Mouse (Mus musculus): Measurements from ENCODE around the gene Pcca.

Pcca gene

DNA sequence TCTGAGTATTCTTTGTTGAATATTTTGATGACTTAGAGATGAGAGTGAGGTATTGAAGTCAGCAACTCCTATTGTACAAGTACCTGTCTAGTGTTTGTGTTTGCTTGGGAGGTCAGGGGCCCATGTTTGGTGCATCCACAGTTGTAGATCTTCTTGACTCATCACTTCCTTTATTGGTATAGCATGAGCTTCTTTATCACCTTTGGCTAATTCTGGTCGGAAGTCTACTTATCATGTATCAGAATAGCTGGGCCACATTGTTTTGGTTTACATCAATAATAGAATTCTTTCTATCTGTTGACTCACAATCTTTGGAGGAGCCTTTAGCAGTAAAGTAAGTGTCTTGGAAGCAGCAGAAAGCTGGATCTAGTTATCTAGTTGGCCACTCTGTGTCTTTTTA is 108.3 kb downstream of the Pcca start:
- DNase-seq (ENCODE audit: low spot score in 2 of 2): no peak

DNA sequence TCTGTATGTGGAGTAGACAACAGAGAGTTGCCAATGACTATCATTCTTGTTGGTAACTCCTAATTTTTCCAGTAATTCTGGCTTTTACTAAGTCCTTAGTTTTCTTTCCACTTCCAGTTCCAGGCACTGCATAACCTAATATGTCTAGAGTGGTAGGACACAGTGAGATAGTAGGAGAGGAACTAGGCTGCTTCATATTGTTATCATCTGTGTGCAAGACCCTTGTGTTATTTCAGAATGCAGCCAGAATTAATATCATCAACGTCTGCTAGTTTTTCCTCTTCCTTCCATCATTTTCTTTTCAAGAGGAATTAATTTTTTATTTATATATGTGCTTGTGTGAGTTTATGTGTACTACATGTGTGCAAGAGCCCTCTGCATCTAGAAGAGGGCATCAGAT is 114.1 kb downstream of the Pcca start:
- no peak for DNase-seq (ENCODE audit: low spot score in 2 of 2)

DNA sequence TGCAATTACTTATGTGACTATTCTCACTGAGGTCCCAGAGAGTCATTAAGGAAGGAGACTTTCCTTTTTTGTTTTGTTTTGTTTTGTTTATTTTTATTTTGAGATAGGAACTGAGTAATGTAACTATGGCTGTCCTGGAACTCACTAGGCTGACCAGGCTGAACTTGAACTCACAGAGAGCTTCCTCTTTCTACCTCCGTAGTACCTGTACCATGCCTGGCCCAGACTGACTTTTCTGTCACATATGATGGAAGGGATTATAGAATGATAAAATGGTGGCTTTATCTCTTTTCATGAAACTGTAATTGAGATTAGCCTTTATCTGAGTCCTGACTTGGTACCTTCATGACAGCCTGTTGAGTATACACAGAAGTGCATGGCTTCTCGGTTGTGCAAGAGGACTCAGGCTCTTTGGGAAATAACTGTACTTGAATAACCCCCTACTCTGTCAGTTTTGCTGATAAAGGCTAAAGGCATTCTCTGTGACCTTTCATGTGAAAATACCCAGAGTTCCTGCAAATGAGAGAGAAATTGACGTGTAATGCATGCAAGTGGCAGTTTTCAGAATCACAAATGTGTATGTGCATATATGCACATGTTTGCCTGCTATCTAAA is 115.3 kb downstream of the Pcca start:
- no peak for DNase-seq (ENCODE audit: low spot score in 2 of 2)

GRCm38 (mm10) chr14:122651681-122652080 is 117.6 kb downstream of the Pcca start:
- DNase-seq (ENCODE audit: low spot score in 2 of 2): no peak

- no peak for DNase-seq (ENCODE audit: low spot score in 2 of 2)
Measured at GRCm38 (mm10) chr14:122675661-122676060, 141.5 kb downstream of the Pcca start.

GRCm38 (mm10) chr14:122683645-122684044 is 149.5 kb downstream of the Pcca start:
- DNase-seq (ENCODE audit: low spot score in 2 of 2): no peak

DNA sequence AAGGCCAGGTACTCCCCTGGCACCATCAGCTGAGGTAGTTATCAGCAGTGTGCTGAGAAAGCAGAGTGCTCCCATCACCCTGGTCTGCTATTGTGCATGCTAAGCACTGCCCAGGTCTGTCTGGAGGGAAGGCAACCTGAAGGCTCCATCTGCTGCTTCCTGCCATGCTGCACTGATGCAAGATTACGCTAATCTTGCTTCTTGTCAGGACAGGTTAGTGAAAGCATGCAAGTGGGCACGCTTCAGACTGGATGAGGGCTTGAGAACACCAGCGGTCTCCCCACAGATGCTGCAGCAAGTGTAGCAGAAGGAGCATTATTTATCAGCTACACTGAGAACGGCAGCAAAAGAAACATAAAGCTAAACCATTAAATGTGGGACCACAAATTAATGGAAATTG is 150.1 kb downstream of the Pcca start:
- DNase-seq (ENCODE audit: low spot score in 2 of 2): no peak

- DNase-seq (ENCODE audit: low spot score in 2 of 2): no peak
Measured at GRCm38 (mm10) chr14:122684811-122685210, 150.7 kb downstream of the Pcca start.

DNA sequence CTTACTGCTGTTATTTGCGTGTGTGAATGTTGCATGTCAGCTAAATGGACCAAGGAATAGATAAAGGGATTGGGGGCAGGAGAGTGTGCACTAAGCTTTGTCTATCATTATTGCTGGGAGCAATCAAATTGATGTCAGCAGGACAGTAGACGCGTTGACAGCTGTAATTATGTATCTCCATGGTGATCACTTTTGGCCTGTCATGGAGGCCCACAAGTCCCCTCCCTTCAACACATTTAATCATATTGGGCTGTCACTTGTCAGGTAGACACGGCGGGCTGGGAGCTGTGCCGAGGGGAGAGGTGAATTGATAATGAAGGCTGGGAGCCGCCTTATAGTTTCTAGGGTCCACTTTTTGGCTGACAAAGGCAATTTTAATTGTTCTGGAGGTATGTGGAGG is 153.3 kb downstream of the Pcca start:
- no peak for DNase-seq (ENCODE audit: low spot score in 2 of 2)

DNA sequence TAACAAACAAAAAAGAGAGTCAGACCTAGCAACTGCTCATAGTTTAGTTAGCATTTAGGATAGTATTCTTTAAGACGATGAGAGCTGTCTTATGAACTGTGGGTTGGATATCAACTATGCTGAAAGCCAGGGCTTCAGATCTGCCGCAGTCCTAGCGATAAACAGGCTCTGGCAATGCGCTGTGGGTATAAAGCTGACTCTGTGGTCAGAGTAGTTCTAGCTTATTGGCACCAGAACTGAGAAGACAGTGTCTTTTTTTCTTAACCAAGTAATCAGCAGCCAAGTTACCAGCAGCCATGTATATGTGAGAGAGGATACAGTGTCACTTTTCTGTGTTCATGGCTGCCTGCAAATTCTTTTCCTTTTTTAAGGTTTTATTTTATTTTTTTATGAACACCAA is 154.3 kb downstream of the Pcca start:
- DNase-seq (ENCODE audit: low spot score in 2 of 2): no peak

GRCm38 (mm10) chr14:122689136-122689815 is 155.2 kb downstream of the Pcca start:
- DNase-seq (ENCODE audit: low spot score in 2 of 2): peak in 1 of 2 experiments; percentile 31

DNA sequence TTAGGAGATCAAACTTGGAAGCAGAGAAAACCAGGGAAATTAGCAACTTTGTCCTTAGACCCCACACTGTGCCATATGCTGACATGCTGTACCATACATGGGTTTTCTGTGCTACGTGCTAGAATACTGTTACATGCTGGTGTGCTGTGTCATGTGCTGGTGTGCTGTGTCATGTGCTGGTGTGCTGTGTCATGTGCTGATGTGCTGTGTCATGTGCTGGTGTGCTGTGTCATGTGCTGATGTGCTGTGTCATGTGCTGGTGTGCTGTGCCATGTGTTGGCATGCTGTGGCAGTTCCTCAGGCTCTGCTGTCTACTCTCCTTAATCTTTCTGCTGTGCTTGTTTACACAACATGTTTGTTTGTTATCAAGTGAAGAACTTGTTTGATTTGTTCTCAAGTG is 157.4 kb downstream of the Pcca start:
- DNase-seq (ENCODE audit: low spot score in 2 of 2): no peak

DNA sequence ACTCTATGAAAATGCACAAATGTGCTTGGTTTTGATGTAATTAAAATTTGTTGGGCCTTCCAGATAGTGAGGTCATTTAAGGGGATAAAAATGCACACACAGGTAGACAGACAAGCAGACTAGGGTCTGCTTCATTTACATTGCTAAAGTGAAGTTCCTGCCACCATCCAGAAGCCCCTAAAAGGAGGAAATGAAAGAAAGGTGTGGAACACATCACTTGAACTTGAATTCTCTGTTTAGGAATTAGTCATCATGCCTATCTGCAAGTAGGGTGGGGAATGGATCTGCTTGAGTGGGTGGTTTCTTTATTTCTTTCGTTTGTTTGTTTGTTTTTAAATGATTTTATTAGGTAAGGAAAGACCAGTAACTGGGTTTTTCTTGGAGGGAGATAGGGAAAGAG is 166.2 kb downstream of the Pcca start:
- DNase-seq (ENCODE audit: low spot score in 2 of 2): no peak

GRCm38 (mm10) chr14:122713793-122714192 is 179.7 kb downstream of the Pcca start:
- no peak for DNase-seq (ENCODE audit: low spot score in 2 of 2)

GRCm38 (mm10) chr14:122714911-122715310 is 180.8 kb downstream of the Pcca start:
- DNase-seq (ENCODE audit: low spot score in 2 of 2): no peak

GRCm38 (mm10) chr14:122716057-122716456 is 181.9 kb downstream of the Pcca start:
- DNase-seq (ENCODE audit: low spot score in 2 of 2): no peak

DNA sequence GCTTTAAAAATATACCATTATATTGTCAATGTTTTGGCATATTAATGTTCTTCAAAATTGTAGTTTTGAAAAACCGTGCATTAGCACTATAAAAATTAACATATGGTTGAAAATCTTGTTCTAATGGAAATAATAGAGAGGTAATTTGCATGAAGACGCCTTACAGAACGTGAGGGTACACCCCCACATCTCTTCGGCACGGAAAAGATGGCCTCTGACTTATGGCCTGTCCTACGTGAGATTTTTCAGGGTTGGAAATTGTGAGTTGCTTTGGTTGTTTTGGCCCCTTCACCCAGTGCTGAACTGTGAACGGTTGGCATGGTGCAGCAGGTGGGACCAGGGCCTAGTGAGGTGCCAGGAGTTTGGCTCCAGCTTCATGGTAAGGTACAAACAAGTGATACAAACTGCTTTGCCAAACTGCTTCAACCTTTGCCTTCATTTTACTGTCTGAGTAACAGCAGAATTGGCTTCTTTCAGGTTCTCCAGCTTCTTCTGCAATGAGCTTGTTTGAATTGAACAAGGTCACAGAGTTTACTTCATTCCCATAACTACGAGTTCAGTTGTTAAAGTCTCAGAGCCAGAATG is 185.5 kb downstream of the Pcca start:
- DNase-seq (ENCODE audit: low spot score in 2 of 2): no peak

- DNase-seq (ENCODE audit: low spot score in 2 of 2): peak in 1 of 2 experiments; percentile 39
Measured at GRCm38 (mm10) chr14:122720989-122721388, 186.9 kb downstream of the Pcca start.

- DNase-seq (ENCODE audit: low spot score in 2 of 2): no peak
Measured at GRCm38 (mm10) chr14:122721750-122722149, 187.6 kb downstream of the Pcca start.

GRCm38 (mm10) chr14:122726456-122726855 is 192.3 kb downstream of the Pcca start:
- DNase-seq (ENCODE audit: low spot score in 2 of 2): no peak

- no peak for DNase-seq (ENCODE audit: low spot score in 2 of 2)
Measured at GRCm38 (mm10) chr14:122729431-122730073, 195.4 kb downstream of the Pcca start.

- no peak for DNase-seq (ENCODE audit: low spot score in 2 of 2)
Measured at GRCm38 (mm10) chr14:122730921-122731551, 196.9 kb downstream of the Pcca start.

Data from right cerebral cortex, postnatal 10 days (tissue).